Mouse (Mus musculus): ENCODE data around the gene Tceanc2.
"Not testable (repeated sequence)": the region's sequence is repeated elsewhere in the genome, so short reads cannot be mapped to it uniquely, and the experiment has no call there.

Tceanc2 gene

GRCm38 (mm10) chr4:107126891-107127524, 51.9 kb downstream of the Tceanc2 start:
- DNase-seq (ENCODE audit: low spot score) = no peak

GRCm38 (mm10) chr4:107126389-107126788, 52.5 kb downstream of the Tceanc2 start:
- DNase-seq (ENCODE audit: low spot score) = no peak

DNA sequence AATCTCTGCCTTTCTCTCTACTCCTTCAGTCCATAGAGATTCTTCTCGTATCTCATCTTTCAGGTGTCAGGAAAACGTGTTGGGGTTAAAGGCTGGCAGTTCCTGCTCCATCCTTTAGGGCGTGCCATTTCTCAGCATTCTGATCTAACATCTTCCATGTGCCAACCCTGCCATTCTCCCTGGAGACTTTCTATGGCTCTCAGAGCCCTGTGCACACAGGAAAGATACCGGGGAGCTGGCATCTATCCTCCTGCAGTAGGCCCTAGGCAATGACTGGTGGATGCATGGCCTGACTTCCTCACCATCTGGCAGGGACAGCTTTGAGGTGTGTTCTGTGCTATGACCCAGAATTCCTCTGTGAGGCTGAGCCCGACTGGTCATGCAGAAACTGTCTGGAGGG, 53.8 kb downstream of the Tceanc2 start:
- no peak for DNase-seq (ENCODE audit: low spot score)

DNA sequence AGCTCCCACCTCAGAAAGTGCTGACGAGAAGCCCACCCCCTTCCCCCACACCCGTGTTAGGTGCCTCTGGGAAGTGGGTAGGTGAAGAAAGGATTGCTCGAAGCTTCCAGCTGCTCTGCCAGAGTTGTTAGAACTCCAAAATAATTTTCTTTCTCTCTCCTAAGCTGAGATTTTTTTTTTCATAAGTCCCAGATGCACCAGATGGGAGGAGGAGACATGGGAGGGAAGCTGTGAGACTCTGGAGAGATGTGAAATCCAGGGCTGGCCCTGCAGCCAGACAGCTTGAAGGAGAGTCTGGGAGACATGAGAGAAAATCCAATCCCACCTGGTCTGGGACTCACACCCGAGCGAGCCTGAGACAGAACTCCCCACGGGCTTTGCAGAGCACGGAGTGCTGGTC, 54.5 kb downstream of the Tceanc2 start:
- DNase-seq (ENCODE audit: low spot score) = no peak

DNA sequence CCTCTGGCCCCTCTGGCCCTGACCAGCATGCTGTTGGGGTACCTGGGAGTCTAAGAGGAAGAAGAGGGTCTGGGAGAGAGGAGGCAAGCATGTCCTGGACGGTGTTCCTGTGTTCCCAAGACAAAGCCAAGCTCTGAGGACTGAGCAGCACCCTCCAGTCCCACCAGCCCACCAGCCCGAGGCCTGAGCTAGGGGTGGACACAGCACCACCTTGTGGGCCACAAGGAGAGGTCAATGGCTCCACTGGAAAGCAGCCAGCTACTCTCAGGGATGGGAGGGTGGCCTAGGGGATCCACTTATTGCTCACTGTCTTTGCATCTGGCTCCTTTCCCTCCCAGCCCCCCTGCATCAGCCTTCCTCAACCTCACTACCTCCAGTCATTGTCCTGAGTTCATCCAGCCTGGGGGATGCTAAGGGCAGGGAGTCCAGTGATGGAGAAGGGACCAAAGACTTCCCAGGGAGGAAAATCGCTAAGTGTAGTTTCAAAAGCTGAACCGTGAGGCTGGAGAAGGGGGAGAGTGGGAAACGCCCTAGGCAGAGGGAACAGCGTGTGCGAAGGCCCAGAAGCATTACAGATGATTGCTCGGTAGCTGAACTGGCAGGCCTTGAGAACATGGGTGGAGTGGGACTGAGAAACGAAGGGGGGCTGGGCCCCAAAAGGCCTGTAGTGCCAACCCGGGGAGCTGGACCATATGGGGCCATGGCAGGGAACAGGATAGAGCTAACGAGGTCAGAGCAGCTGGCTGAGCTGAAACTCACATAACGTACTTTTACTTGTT, 57.6 kb downstream of the Tceanc2 start:
- DNase-seq (ENCODE audit: low spot score) = no peak

GRCm38 (mm10) chr4:107120676-107121075, 58.2 kb downstream of the Tceanc2 start:
- DNase-seq (ENCODE audit: low spot score) = no peak

- no peak for DNase-seq (ENCODE audit: low spot score)
Observed at GRCm38 (mm10) chr4:107119056-107119455, 59.9 kb downstream of the Tceanc2 start.

DNA sequence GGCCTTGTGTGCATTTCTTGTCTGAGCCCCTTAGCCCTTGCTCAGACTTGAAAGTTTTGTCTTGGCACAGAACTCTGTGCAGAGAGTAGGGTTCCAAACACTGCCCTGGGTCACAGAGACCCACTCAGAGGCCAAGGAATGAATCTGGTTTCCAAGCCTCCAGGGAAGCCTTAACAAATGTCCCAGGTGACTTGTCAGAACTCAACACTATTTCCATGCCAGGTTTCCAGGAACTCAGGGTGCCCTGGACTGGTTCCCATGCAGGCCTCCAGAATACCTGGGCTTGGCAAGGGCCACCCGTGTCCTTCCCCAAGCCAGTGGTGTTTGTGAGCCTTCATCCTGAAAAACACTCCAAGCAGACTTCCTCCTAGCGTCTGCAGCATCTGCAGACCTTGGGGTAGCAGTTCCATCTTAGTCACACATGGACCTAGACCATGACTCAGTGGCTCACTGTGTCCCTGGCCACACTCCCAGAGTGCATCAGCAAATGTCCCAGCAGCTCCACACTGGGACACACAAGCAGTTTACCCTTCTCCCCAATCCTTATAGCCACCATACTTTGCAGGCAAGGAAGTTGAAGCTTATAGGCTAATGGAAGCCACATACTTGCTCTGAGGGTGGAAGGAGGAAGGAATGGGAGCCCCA, 61.1 kb downstream of the Tceanc2 start:
- no peak for DNase-seq (ENCODE audit: low spot score)

- DNase-seq (ENCODE audit: low spot score) = no peak
Observed at GRCm38 (mm10) chr4:107114278-107114677, 64.6 kb downstream of the Tceanc2 start.

- not testable (repeated sequence) for DNase-seq (ENCODE audit: low spot score)
Observed at GRCm38 (mm10) chr4:107109181-107109580, 69.7 kb downstream of the Tceanc2 start.

DNA sequence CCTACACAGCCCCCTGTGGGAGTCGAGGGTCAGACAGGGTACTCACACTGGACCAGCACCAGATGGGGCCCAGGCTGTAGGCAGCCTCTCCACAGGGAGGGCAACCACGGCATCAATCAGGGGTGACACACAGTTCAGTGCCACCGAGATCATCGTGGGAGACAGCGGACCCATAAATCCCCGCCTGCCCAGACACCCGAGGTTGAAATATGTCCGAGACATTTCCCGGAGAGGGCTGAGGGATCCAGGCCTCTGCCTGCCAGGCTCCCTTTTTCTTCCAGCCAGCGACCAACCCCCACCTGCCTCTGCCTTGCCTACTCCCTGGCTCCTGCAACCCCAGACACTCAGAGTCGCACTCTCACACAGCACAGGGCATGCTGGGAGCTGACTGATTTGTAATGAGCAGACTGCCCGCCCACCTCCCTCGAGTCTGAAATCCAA, 70.6 kb downstream of the Tceanc2 start:
- DNase-seq (ENCODE audit: low spot score) = no peak

GRCm38 (mm10) chr4:107106777-107107176, 72.1 kb downstream of the Tceanc2 start:
- DNase-seq (ENCODE audit: low spot score) = no peak

- no peak for DNase-seq (ENCODE audit: low spot score)
Observed at GRCm38 (mm10) chr4:107102220-107102619, 76.7 kb downstream of the Tceanc2 start.

DNA sequence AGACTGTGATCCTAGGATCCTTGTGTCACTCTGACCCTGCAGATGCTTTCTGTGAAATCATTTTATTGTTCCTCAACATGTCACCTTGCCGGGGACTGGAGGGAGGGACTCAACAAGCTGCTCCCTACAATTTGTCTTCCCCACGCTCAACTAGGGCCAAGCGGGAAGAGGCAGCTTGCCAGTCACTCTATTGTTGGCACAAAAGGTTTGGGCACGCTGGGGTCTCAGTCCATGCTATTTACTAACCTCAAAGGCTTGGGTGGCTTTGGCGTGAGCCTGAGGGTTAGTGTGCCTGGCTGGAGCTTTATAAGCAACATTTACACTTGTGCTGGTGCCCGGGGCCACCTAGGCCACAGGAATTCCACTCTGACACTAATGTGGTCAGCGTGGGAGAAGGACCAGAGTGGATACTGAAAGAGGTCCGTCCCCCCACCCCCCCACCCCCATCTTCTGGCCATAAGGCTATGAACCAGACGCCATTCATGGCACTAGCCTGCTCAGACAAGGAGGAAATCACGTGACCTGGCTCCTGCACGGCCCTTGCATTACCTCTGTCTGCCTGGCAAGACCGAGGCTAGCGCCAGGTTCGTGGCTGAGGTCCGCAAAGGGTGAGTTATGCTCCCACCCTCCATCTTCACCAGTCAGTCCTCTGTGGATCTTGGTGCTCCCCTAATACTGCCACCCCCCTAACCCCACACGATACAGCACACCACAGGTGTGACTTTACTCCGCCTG, 80.0 kb downstream of the Tceanc2 start:
- no peak for DNase-seq (ENCODE audit: low spot score)

DNA sequence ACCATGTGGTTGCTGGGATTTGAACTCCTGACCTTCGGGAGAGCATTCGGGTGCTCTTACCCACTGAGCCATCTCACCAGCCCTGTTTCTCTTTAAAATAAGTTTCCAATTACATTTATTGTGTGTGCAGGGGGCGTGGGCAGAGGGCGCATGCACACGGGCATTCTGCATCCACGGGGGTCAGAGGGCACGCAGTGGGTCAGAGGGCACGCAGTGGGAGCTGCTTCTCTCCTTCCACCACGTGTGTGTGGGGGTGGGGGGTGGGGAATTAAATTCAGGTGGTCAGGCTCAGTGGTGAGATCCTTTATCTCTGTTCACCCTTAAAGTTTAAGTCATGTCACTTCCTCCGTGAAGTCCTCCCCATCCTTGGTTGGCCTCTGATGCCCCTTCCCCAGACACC, 80.5 kb downstream of the Tceanc2 start:
- no peak for DNase-seq (ENCODE audit: low spot score)

- DNase-seq (ENCODE audit: low spot score) = no peak
Observed at GRCm38 (mm10) chr4:107097871-107098270, 81.0 kb downstream of the Tceanc2 start.

DNA sequence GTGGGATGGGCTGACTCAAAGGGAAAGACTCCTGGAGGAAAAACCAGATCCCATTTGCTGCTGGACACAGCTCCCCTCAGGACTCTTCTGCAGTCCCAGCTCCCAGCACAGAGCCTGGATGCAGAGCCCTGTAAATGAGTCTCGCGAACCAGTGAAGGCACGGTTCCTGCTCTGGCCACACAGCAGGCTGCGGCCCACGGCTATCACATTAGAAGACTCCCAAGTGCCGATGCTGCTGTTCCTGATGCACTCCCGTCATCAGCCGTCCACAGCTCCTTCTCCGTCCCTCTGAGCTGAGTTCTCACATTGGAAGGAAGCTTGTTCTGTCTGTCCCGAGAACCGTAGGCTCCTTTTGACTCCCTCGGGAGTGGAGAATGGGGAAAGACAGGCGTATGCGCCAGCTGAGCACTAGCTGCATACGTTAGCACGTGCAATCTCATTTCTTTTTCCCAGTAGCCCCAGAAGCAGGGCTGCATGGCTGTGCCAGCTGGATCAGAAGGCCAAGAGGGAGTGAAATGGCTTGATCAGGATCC, 82.0 kb downstream of the Tceanc2 start, which contains the start of gene Cdcp2:
Cdcp2 (plus strand) TSS at position 51 of the 533 bp plus-strand sequence.
- DNase-seq (ENCODE audit: low spot score) = no peak

- no peak for DNase-seq (ENCODE audit: low spot score)
Observed at GRCm38 (mm10) chr4:107096043-107096442, 82.9 kb downstream of the Tceanc2 start.

GRCm38 (mm10) chr4:107094484-107095187, 84.3 kb downstream of the Tceanc2 start:
- no peak for DNase-seq (ENCODE audit: low spot score)

DNA sequence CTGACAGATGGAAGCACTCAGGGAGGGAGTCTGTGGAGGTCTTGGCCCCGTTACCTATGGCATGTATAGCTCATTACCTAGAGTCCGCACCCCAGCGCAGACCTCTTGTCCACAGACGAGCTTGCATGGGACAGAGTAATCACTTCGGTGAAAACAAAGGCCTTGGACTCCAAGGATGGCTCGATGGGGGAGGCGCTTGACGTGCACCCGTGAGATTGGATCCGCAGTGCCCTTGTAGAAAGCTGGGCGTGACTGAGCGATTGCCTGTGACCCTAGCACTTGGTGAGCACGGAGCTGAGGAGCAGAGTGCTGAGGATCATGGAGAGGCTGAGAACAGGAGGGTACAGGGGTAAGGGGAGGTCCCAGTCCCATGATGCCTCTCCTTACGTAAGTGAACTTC, 87.2 kb downstream of the Tceanc2 start:
- DNase-seq (ENCODE audit: low spot score) = no peak

DNA sequence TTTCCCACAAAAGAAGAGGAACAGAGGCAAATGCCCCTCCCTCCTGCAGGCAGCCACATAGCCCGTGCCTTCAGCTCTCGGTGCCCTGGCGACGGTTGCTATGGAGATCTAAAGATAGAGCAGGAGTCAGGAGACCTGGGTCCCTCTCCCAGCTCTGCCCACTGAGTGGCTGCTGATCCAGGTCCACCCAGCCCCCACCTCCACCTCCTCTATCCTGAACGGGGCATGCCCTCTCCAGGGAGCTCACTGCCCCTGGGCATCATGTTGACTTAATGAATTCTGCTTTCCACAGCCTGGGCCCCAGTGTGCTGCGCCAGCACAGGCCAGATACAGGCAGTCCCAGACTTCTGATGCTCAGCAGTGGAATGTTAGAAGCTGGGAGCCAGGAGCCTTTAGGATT, 94.1 kb downstream of the Tceanc2 start:
- no peak for DNase-seq (ENCODE audit: low spot score)
